In genomic region chr6:4131149-4131548, GRCm38 (mm10) we compare ENCODE assay signal across 14 mouse cellular contexts.
"Had no signal": no experiment of that assay in that cellular context is flagged by ENCODE, and none has a peak within 500 bp of the region (broad histone marks: within the 10 kb centered on the region; RNA-seq: fewer than 3 reads in every experiment).

No protein-coding gene starts in this region.

- H3K27me3 ChIP-seq: liver, embryonic 15.5 days; neural tube, embryonic 15.5 days; stomach, embryonic 15.5 days had no signal

- H3K9ac ChIP-seq: liver, embryonic 15.5 days; neural tube, embryonic 15.5 days; stomach, embryonic 15.5 days had no signal

- H3K9me3 ChIP-seq: limb, embryonic 10.5 days; liver, embryonic 15.5 days; neural tube, embryonic 15.5 days; stomach, embryonic 15.5 days had no signal

- H3K27ac ChIP-seq: left cerebral cortex, adult 2 months; limb, embryonic 10.5 days; liver, embryonic 15.5 days; neural tube, embryonic 15.5 days; stomach, embryonic 15.5 days had no signal

- H3K4me1 ChIP-seq: liver, embryonic 15.5 days; neural tube, embryonic 15.5 days; stomach, embryonic 15.5 days had no signal

- H3K4me3 ChIP-seq: left cerebral cortex, adult 2 months; limb, embryonic 10.5 days; liver, embryonic 15.5 days; neural tube, embryonic 15.5 days; stomach, embryonic 15.5 days had no signal

- DNase-seq: kidney, adult 2 months; kidney, postnatal 25 days; lung, adult 2 months; lung, postnatal 36 days; right cerebral cortex, postnatal 14 days; thymus, adult 2 months; thymus, postnatal 36 days had no signal

- ATAC-seq: lung, postnatal 0 days had no signal

- H3K4me2 ChIP-seq: liver, embryonic 11.5 days; liver, embryonic 15.5 days; neural tube, embryonic 15.5 days; stomach, embryonic 15.5 days had no signal

- H3K36me3 ChIP-seq: limb, embryonic 10.5 days; liver, embryonic 15.5 days; neural tube, embryonic 15.5 days; stomach, embryonic 15.5 days had no signal
